Comparison of ENCODE assay signal across 8 mouse cellular contexts in genomic region chr6:88499481-88500404, GRCm38 (mm10). TPM values are rescaled to one million over a fixed set of nuclear protein-coding genes. Genes with fewer than 3 reads are reported as not detected.
A peak's percentile ranks its signal among the peaks of the same experiment; 100 is the strongest.
DNase-seq lines count a peak whose midpoint lies in the region; ATAC-seq and TF ChIP-seq lines count a peak whose summit lies in the region.

No protein-coding gene starts in this region.

- TF ChIP-seq EP300 in stomach, postnatal 0 days (optimal IDR thresholded peaks at IDR 0.05), result no peak

- H3K9me3 ChIP-seq in intestine, embryonic 16.5 days (ENCODE audit: control insufficient read depth, low read length), result no peaks in the 10 kb centered on the region
- no peaks in the 10 kb centered on the region for H3K9me3 ChIP-seq in liver, embryonic 12.5 days (replicated peaks)
- no peaks in the 10 kb centered on the region for H3K9me3 ChIP-seq in stomach, postnatal 0 days (ENCODE audit: control insufficient read depth, low read length)

- peaks cover 26% of the 10 kb centered on the region for H3K36me3 ChIP-seq in intestine, embryonic 16.5 days (ENCODE audit: control insufficient read depth, insufficient read depth, low read length)
- H3K36me3 ChIP-seq in liver, embryonic 12.5 days, result peaks cover 57% of the 10 kb centered on the region
- H3K36me3 ChIP-seq in stomach, postnatal 0 days (ENCODE audit: control insufficient read depth, insufficient read depth, low read length), result peaks cover 24% of the 10 kb centered on the region

- H3K4me2 ChIP-seq in intestine, embryonic 16.5 days (ENCODE audit: low read depth, low read length), result peak overlapping the region; percentile 93
- peak overlapping the region; percentile 81 for H3K4me2 ChIP-seq in liver, embryonic 12.5 days
- peak overlapping the region; percentile 88 for H3K4me2 ChIP-seq in stomach, postnatal 0 days (replicated peaks; ENCODE audit: low read depth)

- peak; percentile 66 to 67 for DNase-seq in layer of hippocampus, adult 18-20 months (ENCODE audit: low spot score in 2 of 2)
- DNase-seq in layer of hippocampus, adult 9-10 months (ENCODE audit: low spot score), result no peak
- DNase-seq in cerebellum, postnatal 36 days, result peak; percentile 74 to 84
- DNase-seq in frontal cortex, postnatal 36 days (ENCODE audit: low spot score in 2 of 2), result peak; percentile 52 to 66
- DNase-seq in naive thymus-derived CD4-positive, alpha-beta T cell, adult 2 months (ENCODE audit: low read depth), result peak; percentile 42
- peak; percentile 59 for DNase-seq in stomach, postnatal 0 days (ENCODE audit: low spot score)

- peaks cover 2% of the 10 kb centered on the region; the same call in 1 of the 2 replicates for H3K4me1 ChIP-seq in intestine, embryonic 16.5 days (ENCODE audit: control insufficient read depth, insufficient read depth, low read length)
- peaks cover 72% of the 10 kb centered on the region for H3K4me1 ChIP-seq in liver, embryonic 12.5 days
- no peaks in the 10 kb centered on the region for H3K4me1 ChIP-seq in stomach, postnatal 0 days (replicated peaks; ENCODE audit: control insufficient read depth, insufficient read depth)

- peak overlapping the region; percentile 68 for H3K9ac ChIP-seq in intestine, embryonic 16.5 days (ENCODE audit: low read depth, low read length)
- peak overlapping the region; percentile 69 for H3K9ac ChIP-seq in liver, embryonic 12.5 days
- H3K9ac ChIP-seq in stomach, postnatal 0 days (ENCODE audit: low read length), result peak overlapping the region; percentile 59

- peak; percentile 60 for ATAC-seq in intestine, embryonic 16.5 days
- peak; percentile 65 for ATAC-seq in liver, embryonic 12.5 days
- ATAC-seq in stomach, postnatal 0 days (ENCODE audit: low FRiP score, low TSS enrichment), result peak; percentile 45; the same call in 1 of the 2 replicates

- no peaks in the 10 kb centered on the region for H3K27me3 ChIP-seq in intestine, embryonic 16.5 days (replicated peaks; ENCODE audit: control insufficient read depth, insufficient read depth, low read length)
- H3K27me3 ChIP-seq in liver, embryonic 12.5 days (replicated peaks), result no peaks in the 10 kb centered on the region
- H3K27me3 ChIP-seq in stomach, postnatal 0 days (ENCODE audit: control insufficient read depth, insufficient read depth, low read length), result no peaks in the 10 kb centered on the region

- H3K4me3 ChIP-seq in intestine, embryonic 16.5 days (ENCODE audit: low read length), result peak overlapping the region; percentile 58
- H3K4me3 ChIP-seq in liver, embryonic 12.5 days, result peak overlapping the region; percentile 60
- H3K4me3 ChIP-seq in stomach, postnatal 0 days (ENCODE audit: low read depth, low read length), result peak overlapping the region; percentile 49

- WGBS in intestine, embryonic 16.5 days, result 3% methylated on average over 76 of the region's 76 CpGs
- 3% methylated on average over 76 of the region's 76 CpGs for WGBS in liver, embryonic 12.5 days (ENCODE audit: insufficient replicate concordance)
- WGBS in stomach, postnatal 0 days, result 4% methylated on average over 73 of the region's 76 CpGs

- no peak overlapping the region for H3K27ac ChIP-seq in intestine, embryonic 16.5 days (ENCODE audit: low read length)
- peak overlapping the region; percentile 94 for H3K27ac ChIP-seq in liver, embryonic 12.5 days
- H3K27ac ChIP-seq in stomach, postnatal 0 days (replicated peaks), result no peak overlapping the region

- peak; percentile 83 for TF ChIP-seq CTCF in stomach, postnatal 0 days (IDR thresholded peaks at IDR 0.05; ENCODE audit: low read depth)

RNA-seq across cellular contexts. Expression of gene Sec61a1, which starts 19.0 kb away (rescaled TPM):
- 10 to 100 TPM; 79.5 to 80.1 TPM for total RNA-seq in layer of hippocampus, adult 18-20 months (2021)
- polyA plus RNA-seq in intestine, embryonic 16.5 days (2015; fragmentation: Nextera tagmentation; extraction: Ambion mirVana), result 277 and 297 TPM in 2 replicates
- polyA plus RNA-seq in liver, embryonic 12.5 days (2016; fragmentation: Nextera tagmentation; extraction: Ambion mirVana), result 154 and 156 TPM in 2 replicates
- 163 and 168 TPM in 2 replicates for polyA plus RNA-seq in stomach, postnatal 0 days (2015; fragmentation: Nextera tagmentation; extraction: Ambion mirVana)

RNA-seq across cellular contexts. Expression of gene Ruvbl1, which starts 34.5 kb away (rescaled TPM):
- 10 to 100 TPM; 38.7 to 43.7 TPM for total RNA-seq in layer of hippocampus, adult 18-20 months (2021)
- polyA plus RNA-seq in intestine, embryonic 16.5 days (2015; fragmentation: Nextera tagmentation; extraction: Ambion mirVana), result 112 and 125 TPM in 2 replicates
- polyA plus RNA-seq in liver, embryonic 12.5 days (2016; fragmentation: Nextera tagmentation; extraction: Ambion mirVana), result 136 and 138 TPM in 2 replicates
- polyA plus RNA-seq in stomach, postnatal 0 days (2015; fragmentation: Nextera tagmentation; extraction: Ambion mirVana), result 35.2 and 37.9 TPM in 2 replicates

RNA-seq across cellular contexts. Expression of gene Eefsec, which starts 53.4 kb away (rescaled TPM):
- 10 to 100 TPM; 21.9 to 24.7 TPM for total RNA-seq in layer of hippocampus, adult 18-20 months (2021)
- 34.4 and 40.8 TPM in 2 replicates for polyA plus RNA-seq in intestine, embryonic 16.5 days (2015; fragmentation: Nextera tagmentation; extraction: Ambion mirVana)
- polyA plus RNA-seq in liver, embryonic 12.5 days (2016; fragmentation: Nextera tagmentation; extraction: Ambion mirVana), result 25.2 and 26.1 TPM in 2 replicates
- polyA plus RNA-seq in stomach, postnatal 0 days (2015; fragmentation: Nextera tagmentation; extraction: Ambion mirVana), result 19.5 and 20.6 TPM in 2 replicates
